Mouse (Mus musculus): ENCODE measurements around the gene Ebpl. TPM values are rescaled to one million over a fixed set of nuclear protein-coding genes. Genes with fewer than 3 reads are reported as not detected.

The Ebpl gene
- total and polyA plus RNA-seq, 2 experiments from 2014 or later, result 2.7 to 9.3 TPM

DNA sequence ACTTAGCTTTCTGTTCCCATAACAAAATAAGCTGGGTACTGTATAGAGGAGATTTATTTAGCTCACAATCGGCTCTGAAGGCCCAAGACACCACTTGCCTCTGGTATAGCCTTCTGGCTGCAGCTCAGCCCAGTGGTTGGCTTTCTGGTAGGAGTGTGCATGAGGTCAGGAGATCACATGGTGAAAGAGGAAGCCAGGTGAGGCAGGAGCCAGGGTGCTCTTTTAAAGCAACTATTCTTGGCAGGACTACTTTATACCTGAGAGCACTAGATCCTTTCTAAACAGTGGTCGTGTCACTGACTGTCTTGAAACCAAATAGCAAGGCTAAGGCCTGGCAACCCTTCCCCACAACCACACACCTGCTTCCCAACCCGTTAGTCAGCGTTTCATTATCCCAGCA is 10.4 kb downstream of the Ebpl start:
- ATAC-seq (no peak), DNase-seq (no peak)
- H3K36me3 ChIP-seq (ENCODE audit: insufficient read depth), result no peaks in the 10 kb centered on the region
- H3K9ac ChIP-seq, result no peak overlapping the region
- no peaks in the 10 kb centered on the region for H3K27me3 ChIP-seq (ENCODE audit: insufficient read depth, low read length)
- H3K27ac ChIP-seq (ENCODE audit: low read depth, low read length), result no peak overlapping the region
- WGBS, result 82% methylated on average over 4 of the region's 4 CpGs
- no peaks in the 10 kb centered on the region for H3K9me3 ChIP-seq (ENCODE audit: low read length)
- H3K4me1 ChIP-seq (ENCODE audit: insufficient read depth), result no peaks in the 10 kb centered on the region
- no peak overlapping the region for H3K4me2 ChIP-seq (ENCODE audit: low read depth)
- no peak for TF ChIP-seq CTCF (IDR thresholded peaks at IDR 0.05; ENCODE audit: low read depth)
- no peak overlapping the region for H3K4me3 ChIP-seq (ENCODE audit: low read depth, low read length)

DNA sequence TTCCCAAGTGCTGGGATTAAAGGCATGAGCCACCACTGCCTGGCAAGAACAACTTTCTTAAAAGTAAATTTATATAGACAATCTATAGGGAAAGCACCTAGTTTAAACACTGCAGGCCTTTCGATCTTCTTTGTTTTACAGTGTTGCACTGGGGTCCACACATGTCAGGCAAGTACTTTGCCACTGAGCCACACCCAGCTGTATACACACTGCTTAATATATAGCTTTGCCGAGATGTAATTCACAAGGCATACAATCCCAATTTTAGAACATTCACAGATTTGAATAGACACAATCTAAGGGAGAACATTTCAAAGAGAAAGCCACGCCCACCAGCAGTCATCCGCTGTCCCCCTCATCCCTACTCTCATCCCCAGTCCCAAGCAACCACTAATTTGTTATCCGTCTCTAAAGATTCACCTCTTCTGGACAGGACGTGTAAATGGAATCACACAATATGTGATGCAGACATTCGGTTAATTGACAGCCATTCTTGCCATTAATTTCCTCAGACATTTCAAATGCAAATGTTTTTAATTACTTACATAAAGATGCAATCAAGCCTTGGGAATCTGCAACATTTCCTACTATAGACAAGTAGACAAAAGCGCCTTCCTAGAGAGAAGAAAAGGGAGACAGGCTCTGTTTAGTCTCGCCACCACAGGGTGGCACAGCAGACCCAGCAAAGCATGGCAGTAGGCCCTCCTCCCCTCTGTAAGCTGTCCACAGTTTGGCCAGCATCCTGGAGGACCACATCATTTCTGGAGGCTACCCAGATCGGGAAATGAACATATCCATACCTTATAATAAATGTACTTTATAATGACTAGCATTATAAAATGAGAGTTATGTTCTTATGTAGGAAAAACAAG is 13.2 kb downstream of the Ebpl start:
- ATAC-seq, result peak; percentile 96
- no peaks in the 10 kb centered on the region for H3K27me3 ChIP-seq (ENCODE audit: insufficient read depth, low read length)
- no peaks in the 10 kb centered on the region for H3K9me3 ChIP-seq (ENCODE audit: low read length)
- peak; percentile 82 for TF ChIP-seq CTCF (IDR thresholded peaks at IDR 0.05; ENCODE audit: low read depth)
- no peaks in the 10 kb centered on the region for H3K4me1 ChIP-seq (ENCODE audit: insufficient read depth)
- no peak overlapping the region; the same call in 1 of the 2 replicates for H3K9ac ChIP-seq
- H3K4me3 ChIP-seq (ENCODE audit: low read depth, low read length), result no peak overlapping the region
- peak; percentile 81 for DNase-seq
- peak overlapping the region; percentile 24 for H3K27ac ChIP-seq (ENCODE audit: low read depth, low read length)
- H3K4me2 ChIP-seq (ENCODE audit: low read depth), result 0 out of 2 replicates have a peak overlapping the region, but pooled peaks have one; percentile 11
- WGBS, result 26% methylated on average over 10 of the region's 10 CpGs
- no peaks in the 10 kb centered on the region for H3K36me3 ChIP-seq (ENCODE audit: insufficient read depth)

DNA sequence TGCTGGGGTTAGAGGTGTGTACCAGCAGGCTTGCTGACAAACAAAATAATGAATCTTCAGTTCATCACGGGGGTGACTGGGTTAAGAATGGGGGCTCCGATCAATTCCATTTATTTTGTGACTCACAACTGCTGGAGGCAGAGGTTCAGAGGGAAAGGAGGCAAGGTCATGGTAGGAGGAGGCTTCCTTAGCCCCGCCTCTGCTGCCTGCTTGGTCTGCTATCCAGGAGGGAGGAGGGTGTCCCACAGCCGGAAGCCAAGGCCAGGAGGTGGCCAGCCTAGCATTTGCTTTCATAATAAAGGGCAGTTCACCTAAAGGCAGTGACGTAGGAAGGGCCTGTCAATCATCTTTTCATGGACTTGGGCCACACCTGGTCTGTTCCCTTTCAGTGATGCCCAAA is 15.6 kb downstream of the Ebpl start:
- Histone ChIP-seq H3K4me3 (ENCODE audit: low read depth, low read length) (no peak overlapping the region), H3K9me3 (ENCODE audit: low read length) (no peaks in the 10 kb centered on the region), H3K27me3 (ENCODE audit: insufficient read depth, low read length) (no peaks in the 10 kb centered on the region), H3K9ac (no peak overlapping the region), H3K27ac (ENCODE audit: low read depth, low read length) (no peak overlapping the region), H3K36me3 (ENCODE audit: insufficient read depth) (no peaks in the 10 kb centered on the region), H3K4me2 (ENCODE audit: low read depth) (no peak overlapping the region), H3K4me1 (ENCODE audit: insufficient read depth) (no peaks in the 10 kb centered on the region)
- TF ChIP-seq CTCF (IDR thresholded peaks at IDR 0.05; ENCODE audit: low read depth), result no peak
- no peak for DNase-seq
- no peak for ATAC-seq
- WGBS, result 72% methylated on average over 5 of the region's 5 CpGs

DNA sequence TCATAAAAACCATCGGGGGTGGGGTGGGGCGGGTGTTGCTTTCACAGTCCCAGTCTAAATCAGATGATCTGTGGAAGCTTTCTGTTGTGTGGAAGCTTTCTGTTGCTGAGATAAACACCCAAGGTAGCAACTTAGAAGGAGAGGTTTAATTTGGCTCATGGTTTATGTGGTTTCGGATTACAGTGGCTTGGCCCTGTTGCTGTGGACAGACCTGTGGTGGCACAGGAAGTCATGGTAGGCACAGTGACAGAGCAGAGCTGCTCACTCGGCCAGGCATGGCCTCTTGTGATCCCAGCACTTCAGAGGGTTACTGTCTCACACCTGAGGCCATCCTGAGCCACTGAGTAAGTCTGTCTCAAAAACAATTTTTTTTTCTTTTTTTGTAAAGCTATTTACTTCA is 20.9 kb downstream of the Ebpl start:
- Histone ChIP-seq H3K4me3 (ENCODE audit: low read depth, low read length) (no peak overlapping the region), H3K9me3 (ENCODE audit: low read length) (no peaks in the 10 kb centered on the region), H3K4me1 (ENCODE audit: insufficient read depth) (no peaks in the 10 kb centered on the region), H3K9ac (no peak overlapping the region), H3K4me2 (ENCODE audit: low read depth) (no peak overlapping the region), H3K36me3 (ENCODE audit: insufficient read depth) (no peaks in the 10 kb centered on the region), H3K27ac (ENCODE audit: low read depth, low read length) (no peak overlapping the region), H3K27me3 (ENCODE audit: insufficient read depth, low read length) (no peaks in the 10 kb centered on the region)
- no peak for TF ChIP-seq CTCF (IDR thresholded peaks at IDR 0.05; ENCODE audit: low read depth)
- WGBS, result 91% methylated on average over 4 of the region's 4 CpGs
- ATAC-seq, result no peak
- no peak for DNase-seq

DNA sequence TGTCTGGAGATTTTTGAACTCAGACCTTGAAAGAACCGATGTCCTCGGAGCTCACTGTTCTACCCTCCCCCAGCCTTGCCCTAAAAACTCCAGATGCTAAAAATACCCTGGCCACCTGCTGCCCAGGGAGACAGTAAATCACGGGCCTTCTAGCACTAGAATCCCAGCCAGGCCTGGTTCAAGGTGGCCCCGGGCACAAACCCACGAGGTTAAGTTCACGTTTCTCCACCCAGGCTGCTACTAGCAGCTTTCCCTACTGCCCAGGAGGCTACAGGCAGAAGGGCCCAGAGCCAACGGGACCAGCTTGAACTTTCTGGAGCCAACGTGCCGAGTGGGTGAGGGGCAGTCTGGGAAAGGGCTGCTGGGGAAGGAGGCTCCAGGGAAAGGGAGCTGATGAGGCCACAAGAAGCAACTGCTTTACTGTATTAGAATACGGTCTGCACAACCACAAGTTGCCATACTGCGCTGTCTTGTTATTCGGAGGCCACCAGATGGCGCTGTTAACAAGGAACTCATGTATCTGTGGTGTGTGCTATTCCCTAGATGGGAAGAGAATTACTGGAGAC is 29.2 kb downstream of the Ebpl start:
- Histone ChIP-seq H3K4me2 (ENCODE audit: low read depth) (peak overlapping the region; percentile 36), H3K27me3 (ENCODE audit: insufficient read depth, low read length) (no peaks in the 10 kb centered on the region), H3K9me3 (ENCODE audit: low read length) (no peaks in the 10 kb centered on the region), H3K9ac (0 out of 2 replicates have a peak overlapping the region, but pooled peaks have one; percentile 10), H3K27ac (ENCODE audit: low read depth, low read length) (peak overlapping the region; percentile 76), H3K4me1 (ENCODE audit: insufficient read depth) (peaks cover 15% of the 10 kb centered on the region), H3K4me3 (ENCODE audit: low read depth, low read length) (no peak overlapping the region), H3K36me3 (ENCODE audit: insufficient read depth) (no peaks in the 10 kb centered on the region)
- WGBS, result 8% methylated on average over 13 of the region's 13 CpGs
- TF ChIP-seq CTCF (IDR thresholded peaks at IDR 0.05; ENCODE audit: low read depth), result peak; percentile 96
- peak; percentile 76 for ATAC-seq
- peak; percentile 93 for DNase-seq

DNA sequence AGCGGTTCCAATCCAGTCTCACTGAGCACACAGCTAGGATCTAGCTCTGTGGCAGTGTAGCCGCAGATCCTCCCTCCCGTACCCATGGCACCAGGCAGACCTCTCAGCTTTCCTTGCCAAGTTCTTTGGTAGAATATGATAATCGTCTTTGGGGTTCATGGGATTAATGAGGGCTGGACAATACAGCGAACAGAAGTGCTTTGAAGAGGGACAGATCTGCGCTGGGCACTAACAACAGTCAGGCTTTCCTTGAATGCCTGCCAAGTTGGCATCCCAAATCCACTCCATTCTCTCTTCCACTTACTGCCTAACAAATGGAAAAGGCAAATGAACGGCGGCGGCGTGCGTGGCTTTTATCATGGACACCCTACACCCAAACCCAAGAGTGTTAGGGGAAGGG is 29.6 kb downstream of the Ebpl start:
- Histone ChIP-seq H3K27me3 (ENCODE audit: insufficient read depth, low read length) (no peaks in the 10 kb centered on the region), H3K9ac (0 out of 2 replicates have a peak overlapping the region, but pooled peaks have one; percentile 3), H3K4me2 (ENCODE audit: low read depth) (peak overlapping the region; percentile 36), H3K4me3 (ENCODE audit: low read depth, low read length) (no peak overlapping the region), H3K36me3 (ENCODE audit: insufficient read depth) (no peaks in the 10 kb centered on the region), H3K4me1 (ENCODE audit: insufficient read depth) (peaks cover 15% of the 10 kb centered on the region), H3K9me3 (ENCODE audit: low read length) (no peaks in the 10 kb centered on the region), H3K27ac (ENCODE audit: low read depth, low read length) (peak overlapping the region; percentile 76)
- DNase-seq (peak; percentile 78), ATAC-seq (peak; percentile 40)
- no peak for TF ChIP-seq CTCF (IDR thresholded peaks at IDR 0.05; ENCODE audit: low read depth)
- 25% methylated on average over 11 of the region's 11 CpGs for whole genome bisulfite sequencing

Measured in forebrain, postnatal 0 days (tissue).